Mouse (Mus musculus) left cerebral cortex, adult 18-20 months (tissue): Measurements from ENCODE around the gene Cd9. TPM values are rescaled to one million over a fixed set of nuclear protein-coding genes. Genes with fewer than 3 reads are reported as not detected.
A peak's percentile ranks its signal among the peaks of the same experiment; 100 is the strongest.

Experiments
- DNase-seq, 2 experiments: peaks; one replicate each; pipeline ENCODE4 v3.0.0; 2021 to 2022; ENCODE audit warnings: low spot score in 2 of 2, mixed read lengths in 1 of 2
- total RNA-seq, 2 experiments: library from RNA; stranded (reverse); gene quantifications; 2 replicates each; pipeline ENCODE4 v1.2.3; 2021

Cd9 gene
- total RNA-seq, 2 experiments from 2014 or later: 37.7 to 41.6 TPM

DNA sequence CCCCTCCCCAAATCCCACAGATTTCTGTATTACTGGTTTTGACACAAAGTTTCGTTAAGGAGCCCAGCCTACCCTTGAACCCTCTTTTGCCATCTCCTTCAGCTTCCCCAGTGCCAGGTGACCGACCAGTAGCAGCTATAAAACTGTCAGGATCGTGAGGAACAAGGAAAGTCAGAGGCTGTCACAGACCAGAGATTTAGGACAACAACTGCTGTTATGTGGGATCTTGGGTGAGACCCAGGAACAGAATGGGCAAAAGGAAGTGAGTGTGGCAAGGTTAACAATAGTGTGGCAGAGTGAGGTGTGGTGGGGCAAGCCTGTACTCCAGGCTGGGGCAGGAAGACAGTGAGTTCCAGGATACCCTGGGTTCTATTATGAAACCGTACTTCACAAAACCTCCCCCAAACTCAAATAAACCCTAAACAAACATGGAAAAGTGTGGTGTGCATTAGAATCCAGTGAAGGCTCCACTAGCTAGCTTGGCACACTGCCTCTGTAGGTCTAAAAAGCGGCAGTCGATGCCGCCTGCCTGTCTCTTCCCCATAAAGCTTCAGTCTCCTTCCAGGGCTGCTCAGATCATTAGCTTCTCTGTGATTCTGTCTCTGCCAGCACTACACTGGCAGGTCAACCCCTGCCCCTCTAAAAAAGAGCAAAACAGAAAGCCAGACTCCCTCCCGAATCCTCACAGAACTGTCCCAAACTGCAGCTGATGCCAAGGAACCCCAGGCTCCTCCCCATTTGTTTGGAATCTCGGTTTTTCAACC lies 17.6 kb downstream of the Cd9 start:
- no peak for DNase-seq

- DNase-seq: no peak
Observed at GRCm38 (mm10) chr6:125476090-125476489, 18.5 kb downstream of the Cd9 start.

GRCm38 (mm10) chr6:125475184-125475583 lies 19.4 kb downstream of the Cd9 start:
- DNase-seq: no peak

- DNase-seq: no peak
Observed at GRCm38 (mm10) chr6:125473939-125474338, 20.7 kb downstream of the Cd9 start.

GRCm38 (mm10) chr6:125473321-125473721 lies 21.3 kb downstream of the Cd9 start:
- no peak for DNase-seq

DNA sequence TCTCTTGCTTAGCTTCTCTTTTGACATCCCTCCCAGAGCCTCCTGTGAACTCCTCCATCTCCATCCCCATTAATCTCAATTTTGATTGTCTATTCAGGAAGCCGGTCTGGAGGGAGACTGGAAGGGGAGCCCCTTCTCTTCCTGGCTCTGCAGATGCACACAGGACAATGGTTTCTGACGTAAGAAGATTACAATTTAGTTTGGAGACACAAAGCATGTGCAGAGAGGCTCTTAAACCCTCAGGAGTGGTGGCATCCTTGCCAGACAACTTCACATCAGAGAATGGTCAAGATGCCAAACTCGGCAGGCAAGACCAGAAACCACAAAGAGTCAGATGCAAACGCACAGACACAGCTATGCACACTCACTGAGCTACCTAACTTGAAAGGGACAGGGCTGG lies 22.7 kb downstream of the Cd9 start:
- no peak for DNase-seq

- DNase-seq: no peak
Observed at GRCm38 (mm10) chr6:125471326-125471725, 23.3 kb downstream of the Cd9 start.

- DNase-seq: no peak
Observed at GRCm38 (mm10) chr6:125470616-125471015, 24.0 kb downstream of the Cd9 start.

DNA sequence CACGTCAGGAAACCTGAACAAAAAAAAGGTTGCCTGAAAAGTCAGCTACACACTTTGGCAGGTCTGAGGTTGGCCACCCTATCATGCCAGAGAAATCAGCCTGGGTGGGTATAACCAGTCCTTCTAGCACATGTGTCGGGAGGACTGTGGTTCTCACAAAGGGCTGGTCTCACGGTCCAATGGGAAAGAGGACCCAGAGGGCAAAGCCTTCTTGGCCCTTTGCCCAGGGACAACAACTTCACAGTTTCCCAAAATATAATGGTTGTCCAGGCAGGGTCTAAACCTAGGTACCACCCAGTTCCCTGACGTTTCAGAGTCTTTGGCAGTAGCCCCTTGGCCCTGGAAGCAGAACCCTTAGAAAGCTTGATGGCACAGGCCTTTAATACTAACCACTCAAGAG lies 25.4 kb downstream of the Cd9 start:
- no peak for DNase-seq

GRCm38 (mm10) chr6:125468179-125468960 lies 26.2 kb downstream of the Cd9 start:
- DNase-seq: no peak

DNA sequence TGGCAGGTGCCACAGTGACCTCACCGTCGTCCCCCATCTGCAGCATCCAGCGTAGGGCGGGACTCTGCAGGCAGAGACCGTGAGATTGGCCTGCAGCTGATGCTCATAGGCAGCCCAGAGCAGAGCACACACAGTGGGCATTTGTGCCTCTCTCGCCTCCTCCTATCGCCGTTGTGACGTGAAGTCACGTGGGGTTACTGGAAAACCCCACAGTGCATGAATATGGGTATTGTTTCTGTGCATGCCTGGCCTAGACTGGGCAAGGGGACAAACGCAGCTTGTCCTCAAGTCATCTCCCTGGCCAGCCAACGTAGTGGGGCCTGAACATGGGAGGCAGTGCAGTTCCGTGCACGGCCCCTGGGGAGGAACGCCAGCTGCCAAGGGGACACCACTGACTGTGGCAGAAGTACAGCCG lies 27.3 kb downstream of the Cd9 start:
- DNase-seq: peak; percentile 42 to 50

DNA sequence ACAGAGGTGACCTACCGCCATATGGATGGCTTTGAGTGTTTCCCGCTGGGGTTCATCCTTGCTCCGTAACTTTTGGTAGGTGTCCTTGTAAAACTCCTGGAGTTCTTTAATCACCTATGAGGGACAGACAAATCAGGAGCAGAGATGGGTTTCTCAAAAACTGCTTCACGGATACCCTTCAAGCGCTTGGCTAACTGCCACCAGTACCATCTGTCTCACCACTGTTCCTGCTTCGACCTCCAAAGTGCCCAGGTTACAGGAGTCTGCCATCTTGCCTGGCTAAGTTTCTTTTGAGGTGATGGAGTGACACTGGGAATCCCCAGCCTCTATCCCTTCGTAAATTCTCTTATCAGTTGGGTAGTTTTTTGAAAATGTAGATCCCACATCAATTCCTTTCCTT lies 32.3 kb downstream of the Cd9 start:
- DNase-seq: no peak

DNA sequence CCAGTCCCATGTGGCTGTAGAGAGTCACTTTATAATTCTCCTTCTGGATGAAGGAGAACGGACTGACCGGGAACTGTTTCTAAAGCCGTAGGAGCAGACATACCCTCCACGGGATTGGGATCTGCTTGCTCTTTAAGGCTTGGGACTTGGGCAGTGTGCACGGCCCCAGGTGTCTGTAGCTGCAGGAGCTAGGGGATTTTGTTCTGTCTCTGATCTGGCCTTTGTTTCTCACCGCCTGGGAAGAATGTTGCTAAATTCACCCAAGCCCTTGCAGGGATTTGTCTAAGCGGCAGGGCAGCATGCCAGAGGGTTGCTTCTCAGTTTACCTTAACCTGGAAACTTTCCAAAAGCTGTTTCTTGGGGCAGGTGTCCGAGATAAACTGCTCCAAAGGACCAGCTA lies 32.8 kb downstream of the Cd9 start:
- DNase-seq: no peak

GRCm38 (mm10) chr6:125461325-125461724 lies 33.3 kb downstream of the Cd9 start:
- DNase-seq: no peak

DNA sequence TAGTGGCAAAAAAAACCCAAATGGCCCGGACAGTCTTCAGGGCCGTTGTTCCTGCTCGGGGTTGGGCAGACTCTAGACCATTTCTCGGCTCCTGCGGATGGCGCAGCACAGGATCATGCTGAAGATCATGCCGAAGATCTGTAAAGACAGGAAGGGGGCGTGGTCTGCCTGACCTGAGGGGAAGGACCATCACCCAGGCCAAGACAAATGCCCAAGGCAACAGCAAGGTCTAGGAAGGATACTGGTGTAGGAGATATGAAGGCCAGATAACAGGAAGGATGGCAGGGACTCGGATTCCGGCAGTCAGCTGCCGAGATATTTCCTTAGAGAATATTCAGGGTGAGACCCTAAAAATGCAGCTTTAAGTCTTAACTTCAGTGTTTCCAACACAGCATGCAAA lies 34.0 kb downstream of the Cd9 start:
- no peak for DNase-seq

DNA sequence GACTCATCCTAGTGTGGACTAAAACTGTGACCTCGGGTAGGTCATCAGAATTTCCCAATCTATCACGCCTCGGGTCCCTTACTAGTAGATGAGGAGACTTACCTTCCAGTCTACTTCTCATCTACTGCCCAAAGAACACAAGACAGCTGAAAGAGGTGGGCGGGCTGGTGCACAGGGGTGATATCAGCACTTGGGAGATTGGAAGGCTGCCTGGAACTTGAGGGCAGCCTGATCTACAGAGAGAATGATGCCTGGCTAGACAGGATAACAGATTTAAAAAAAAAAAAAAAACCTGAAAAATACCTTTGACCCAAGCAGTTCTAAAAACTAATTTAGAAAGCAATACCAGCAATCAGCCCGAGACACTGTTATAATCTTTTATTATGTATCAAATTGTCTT lies 34.7 kb downstream of the Cd9 start:
- no peak for DNase-seq

GRCm38 (mm10) chr6:125455806-125456520 lies 38.6 kb downstream of the Cd9 start:
- DNase-seq: no peak

- no peak for DNase-seq
Observed at GRCm38 (mm10) chr6:125454731-125455130, 39.9 kb downstream of the Cd9 start.

- DNase-seq: no peak
Observed at GRCm38 (mm10) chr6:125454299-125454698, 40.3 kb downstream of the Cd9 start.

DNA sequence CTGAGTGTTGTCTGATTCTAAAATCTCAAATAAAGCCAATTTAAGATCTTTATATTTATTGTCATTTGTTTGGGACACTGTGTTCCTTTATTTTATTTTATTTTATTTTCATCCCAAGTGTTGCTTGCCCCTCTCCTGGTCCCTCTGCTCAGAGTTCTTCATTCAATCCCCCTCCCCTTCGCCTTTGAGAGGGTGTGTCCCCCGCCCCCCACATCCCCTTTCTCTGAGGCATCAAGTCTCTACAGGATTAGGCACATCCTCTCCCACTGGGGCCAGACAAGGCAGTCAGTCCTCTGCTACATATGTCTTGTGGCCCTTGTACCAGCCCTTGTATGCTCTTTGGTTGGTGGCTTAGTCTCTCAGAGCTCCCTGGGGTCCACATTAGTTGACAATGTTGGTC lies 46.9 kb downstream of the Cd9 start:
- no peak for DNase-seq

- no peak for DNase-seq
Observed at GRCm38 (mm10) chr6:125447205-125447604, 47.4 kb downstream of the Cd9 start.

DNA sequence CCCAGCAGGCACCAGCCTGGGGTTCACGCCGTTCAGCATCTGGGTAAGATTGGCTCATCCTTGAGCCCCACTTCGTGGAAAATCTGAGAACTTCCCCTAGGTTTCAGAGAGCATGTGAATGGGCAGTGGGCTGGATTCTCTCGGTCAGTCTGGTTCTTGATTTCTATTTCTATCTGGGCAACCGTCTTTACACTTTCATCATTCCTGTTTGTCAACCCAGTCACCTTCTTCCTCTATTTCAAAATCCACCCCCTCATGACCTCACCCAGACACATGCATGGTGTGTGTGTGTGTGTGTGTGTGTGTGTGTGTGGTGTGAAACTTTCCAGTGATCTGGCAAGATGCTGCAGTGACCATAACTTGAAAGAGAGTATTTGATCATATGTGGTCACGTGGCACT lies 49.2 kb downstream of the Cd9 start:
- DNase-seq: no peak
